Mouse (Mus musculus): ENCODE results near the gene Ppp1r12c.

Ppp1r12c gene

DNA sequence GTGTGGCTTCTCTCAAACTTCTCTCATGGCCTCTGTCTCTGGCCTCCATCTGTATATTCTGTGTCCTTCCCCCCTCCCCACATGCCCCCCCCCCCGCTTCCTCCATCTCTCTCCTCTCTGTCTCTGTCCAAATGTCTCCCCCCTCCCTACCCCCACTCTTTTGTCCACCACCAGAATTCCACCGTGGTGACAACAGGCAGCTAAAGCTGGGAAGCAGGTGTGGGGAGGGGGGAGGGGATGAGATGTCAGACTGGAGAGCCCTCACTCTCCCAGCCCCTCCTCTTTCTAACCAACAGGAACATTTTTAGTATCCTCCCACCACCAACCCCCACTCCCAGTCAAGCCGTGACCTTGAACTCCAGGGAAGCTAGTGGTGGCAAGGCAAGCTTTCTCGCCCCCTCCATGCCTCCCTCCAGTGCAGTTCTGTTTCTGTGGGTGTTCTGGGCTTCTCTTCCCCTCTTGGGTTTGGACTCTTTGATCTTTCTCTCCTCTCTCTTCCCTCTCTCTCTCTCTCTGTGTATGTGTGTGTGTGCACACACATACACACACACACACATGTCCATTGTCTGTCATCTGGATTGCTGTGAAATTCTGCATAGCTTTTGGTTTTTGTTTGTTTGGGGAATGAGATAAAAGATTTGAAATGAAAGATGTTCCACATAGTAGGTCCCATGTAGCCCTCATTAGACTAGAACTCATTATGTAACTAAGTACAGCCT, 15.0 kb upstream of the Ppp1r12c start, which contains the start of gene Tnnt1:
TSS of gene Tnnt1 (minus strand) at position 51 of the 719 bp plus-strand sequence.
- no peak for DNase-seq (ENCODE audit: low spot score in 2 of 2)

DNA sequence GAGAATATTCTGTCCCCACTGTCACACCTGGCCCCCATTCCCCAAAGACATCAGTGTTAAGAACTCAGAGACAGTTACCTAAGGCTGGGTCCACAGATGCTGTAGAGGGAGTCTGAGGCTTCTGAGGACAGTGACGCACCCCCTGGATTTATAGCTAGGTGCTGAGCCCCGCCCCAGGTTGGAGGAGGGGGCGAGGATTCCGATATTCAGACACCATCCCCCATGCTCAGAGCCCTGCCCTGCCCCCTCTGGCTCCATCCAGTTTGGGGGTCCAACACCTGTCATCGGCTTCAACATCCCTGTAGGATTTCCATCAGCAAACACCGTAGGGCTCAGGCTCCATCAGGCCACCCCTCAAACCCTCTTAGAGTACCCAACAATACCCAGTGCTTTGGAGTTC, 14.4 kb upstream of the Ppp1r12c start:
- no peak for DNase-seq (ENCODE audit: low spot score in 2 of 2)

DNA sequence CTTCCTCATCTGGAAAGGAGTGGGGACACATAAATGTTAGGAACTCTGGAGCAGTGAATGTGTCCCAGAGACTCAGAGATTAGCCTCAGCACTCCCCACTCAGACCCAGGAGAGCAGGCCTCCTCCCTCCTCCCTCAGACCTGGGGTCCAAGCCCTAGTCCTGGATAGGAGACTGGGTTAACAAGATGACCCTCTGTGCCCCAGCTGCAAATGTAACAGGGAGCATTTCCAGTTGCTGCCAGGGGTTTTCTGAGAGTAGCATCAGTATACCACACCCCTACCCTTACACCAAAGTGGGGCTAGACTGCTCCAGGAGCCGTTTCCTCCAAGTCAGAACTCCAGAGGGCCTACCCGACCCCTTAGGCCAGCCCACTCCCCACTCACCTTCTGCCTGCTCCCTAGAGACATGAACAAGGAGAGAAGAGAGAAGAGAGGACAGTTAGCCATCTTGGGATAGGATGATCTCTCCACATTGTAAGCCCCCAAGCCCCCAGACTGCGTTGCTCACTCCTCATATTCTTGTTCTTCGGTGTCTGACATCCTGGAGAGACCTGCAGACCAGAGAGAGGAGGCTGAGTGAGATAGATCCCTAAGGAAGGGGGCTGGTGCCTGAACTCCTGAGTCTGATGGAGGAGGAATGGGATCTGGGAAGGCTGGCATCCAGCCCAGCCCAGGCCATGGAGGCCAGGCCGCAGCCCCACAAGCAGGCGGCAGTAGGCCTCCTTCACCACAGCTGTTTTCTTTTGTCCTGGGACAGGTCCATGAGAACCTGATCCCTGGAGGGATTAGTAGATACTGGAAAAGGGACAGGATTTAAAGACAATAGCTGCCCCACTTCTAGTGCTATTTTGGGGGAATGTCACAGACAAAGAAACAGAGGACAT, 12.6 kb upstream of the Ppp1r12c start:
- no peak for DNase-seq (ENCODE audit: low spot score in 2 of 2)

DNA sequence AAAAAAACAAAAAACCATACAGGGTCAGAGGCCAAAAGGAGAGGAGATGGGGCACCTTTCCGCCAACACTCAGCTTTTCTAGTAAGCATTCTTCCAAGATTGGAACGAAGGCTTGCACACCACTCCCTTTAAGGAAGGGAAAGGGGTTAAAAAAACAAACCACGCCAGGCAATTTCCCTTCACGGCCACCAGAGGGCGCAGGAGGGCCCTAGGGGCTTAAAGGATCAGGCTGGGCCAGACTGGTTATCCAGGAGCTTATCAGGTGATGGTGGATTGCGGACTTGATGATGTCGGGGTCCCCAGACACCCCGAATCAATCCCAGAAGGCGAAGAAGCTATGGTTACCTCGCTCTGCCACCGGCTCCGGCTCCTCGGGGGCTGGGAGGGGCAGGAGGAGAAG, 11.8 kb upstream of the Ppp1r12c start:
- DNase-seq (ENCODE audit: low spot score in 2 of 2): peak in 1 of 2 experiments; percentile 42

DNA sequence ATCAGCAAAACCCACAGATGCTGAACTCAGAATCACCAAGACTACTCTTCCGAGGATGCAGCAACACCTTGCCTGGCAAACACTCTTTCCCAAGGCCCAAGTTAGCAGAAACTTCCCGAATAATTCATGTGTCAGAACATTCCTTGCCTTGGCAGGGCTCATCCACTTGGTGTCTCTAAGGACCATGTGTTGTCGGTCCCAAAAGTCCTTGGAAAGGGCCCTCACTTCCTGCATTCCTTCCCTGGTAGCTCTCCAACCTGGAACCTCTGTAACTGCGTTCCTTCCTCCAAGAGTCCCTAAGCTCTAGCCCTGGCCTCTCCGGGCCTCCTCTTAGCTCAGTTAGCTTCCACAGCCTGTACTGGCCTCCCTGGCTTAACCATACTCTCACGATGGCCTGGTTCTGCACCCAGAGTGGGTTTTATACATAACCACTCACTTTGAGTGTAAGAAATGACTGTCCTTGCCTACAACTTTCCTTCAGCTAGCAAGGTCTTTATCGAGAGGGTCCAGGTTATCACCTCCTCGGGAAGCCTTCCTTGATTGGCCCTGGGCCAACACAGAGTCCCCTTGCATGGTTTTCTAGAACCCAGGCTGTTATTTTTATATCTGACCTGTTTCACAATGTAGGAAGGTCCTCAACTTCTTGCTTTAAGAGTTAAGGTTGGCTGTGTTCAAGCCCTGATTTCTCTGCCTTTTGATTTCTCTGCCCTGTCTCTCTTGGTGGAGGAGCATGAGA, 10.2 kb upstream of the Ppp1r12c start:
- no peak for DNase-seq (ENCODE audit: low spot score in 2 of 2)

DNA sequence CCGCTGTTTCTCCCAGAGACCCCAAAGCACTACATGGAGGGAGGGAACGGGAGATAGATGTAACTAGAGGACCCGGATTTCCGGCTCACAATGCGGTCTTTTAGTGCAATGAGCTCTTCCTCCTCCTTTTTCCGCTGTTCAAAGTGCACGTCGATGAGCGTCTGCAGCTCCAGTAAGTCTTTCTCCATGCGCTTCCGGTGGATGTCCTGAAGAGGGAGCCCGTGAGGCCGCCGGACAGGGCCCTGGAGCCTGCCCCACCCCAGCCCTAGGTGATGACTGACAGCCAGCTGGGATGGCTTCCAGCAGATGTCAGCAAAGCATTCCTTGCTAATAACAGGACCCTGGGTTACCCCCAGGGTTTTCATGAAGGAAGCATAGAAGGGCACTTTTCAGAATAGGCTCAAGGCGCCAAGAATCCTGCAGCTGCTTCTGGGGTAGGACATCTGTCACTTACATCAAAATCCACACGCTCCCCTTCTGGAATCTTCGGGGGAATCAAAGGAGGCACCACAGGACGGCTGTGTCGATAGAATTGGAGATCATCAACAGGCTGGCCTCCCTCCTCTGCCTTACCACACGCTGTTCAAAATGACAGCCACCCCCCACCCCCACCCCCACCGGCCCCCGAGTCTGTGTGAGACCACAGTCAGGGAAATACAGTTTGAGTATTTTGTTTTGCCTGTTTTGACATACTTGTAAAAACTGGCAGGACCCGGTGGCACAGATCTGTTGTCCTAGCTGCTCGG, 8.6 kb upstream of the Ppp1r12c start:
- peak; percentile 55 to 60 for DNase-seq (ENCODE audit: low spot score in 2 of 2)

DNA sequence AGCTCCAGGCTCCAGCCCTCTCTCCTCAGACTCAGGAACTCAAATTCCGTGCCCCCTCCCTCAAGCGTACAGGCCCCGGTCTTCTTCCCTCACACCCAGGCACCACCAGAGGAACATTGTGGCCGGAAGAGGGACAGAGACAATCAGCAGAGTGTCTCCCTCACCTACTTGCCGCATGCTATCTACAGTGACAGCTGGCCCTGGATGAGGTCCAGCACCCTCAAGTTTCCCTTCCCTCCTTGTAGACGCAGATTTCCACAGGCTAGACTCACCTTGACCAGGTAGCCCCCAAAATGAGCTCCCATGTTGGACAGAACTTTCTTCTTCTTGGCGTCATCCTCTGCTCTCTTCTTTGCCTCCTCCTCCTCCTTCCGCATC, 7.2 kb upstream of the Ppp1r12c start:
- no peak for DNase-seq (ENCODE audit: low spot score in 2 of 2)

DNA sequence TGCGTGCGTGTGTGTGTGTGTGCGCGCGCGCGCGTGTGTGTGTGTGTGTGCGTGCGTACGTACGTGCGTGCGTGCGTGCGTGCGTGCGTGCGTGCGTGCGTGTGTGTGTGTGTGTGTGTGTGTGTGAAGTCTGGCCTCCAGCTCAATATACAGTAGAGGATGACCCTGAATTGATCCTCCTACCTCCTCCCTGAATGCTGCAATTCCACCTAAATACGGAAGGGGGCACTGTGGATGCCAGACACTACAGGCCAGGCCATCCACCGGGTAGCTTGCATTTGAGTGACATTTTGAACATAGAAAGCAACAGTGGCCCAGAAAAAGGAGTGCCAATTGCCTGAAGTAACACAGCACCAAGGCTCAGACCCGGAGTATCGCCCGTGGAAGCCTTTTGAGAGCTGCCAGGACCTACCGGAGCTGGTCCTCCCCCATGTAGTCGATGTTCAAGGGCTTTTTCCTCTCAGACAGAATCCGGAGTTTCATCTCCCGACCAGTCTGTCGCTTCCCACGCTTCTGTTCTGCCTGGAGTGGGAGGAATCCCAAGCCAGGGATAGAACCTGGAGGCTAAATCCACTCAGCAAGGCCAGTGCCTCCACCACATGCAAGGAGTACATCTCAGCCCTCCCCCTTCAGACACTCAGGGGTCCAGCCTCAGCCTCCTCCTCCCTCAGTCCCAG, 6.7 kb upstream of the Ppp1r12c start:
- no peak for DNase-seq (ENCODE audit: low spot score in 2 of 2)

DNA sequence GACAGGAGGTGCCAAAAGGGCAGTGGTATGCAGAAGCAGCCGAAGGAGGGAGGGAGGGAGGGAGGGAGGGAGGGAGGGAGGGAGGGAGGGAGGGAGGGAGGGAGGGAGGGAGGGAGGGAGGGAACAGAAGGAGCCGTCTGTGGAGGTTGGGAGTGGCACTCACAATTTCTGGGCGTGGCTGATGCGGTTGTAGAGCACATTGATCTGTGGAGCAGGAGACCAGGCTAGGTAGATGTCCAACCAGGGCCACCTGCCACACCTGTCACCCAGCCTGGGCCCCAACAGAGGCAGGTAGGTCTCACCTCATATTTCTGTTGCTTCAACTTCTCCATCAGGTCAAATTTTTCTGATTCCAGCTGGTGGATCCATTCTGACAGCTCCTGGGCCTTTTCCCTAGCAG, 5.7 kb upstream of the Ppp1r12c start:
- DNase-seq (ENCODE audit: low spot score in 2 of 2): no peak

DNA sequence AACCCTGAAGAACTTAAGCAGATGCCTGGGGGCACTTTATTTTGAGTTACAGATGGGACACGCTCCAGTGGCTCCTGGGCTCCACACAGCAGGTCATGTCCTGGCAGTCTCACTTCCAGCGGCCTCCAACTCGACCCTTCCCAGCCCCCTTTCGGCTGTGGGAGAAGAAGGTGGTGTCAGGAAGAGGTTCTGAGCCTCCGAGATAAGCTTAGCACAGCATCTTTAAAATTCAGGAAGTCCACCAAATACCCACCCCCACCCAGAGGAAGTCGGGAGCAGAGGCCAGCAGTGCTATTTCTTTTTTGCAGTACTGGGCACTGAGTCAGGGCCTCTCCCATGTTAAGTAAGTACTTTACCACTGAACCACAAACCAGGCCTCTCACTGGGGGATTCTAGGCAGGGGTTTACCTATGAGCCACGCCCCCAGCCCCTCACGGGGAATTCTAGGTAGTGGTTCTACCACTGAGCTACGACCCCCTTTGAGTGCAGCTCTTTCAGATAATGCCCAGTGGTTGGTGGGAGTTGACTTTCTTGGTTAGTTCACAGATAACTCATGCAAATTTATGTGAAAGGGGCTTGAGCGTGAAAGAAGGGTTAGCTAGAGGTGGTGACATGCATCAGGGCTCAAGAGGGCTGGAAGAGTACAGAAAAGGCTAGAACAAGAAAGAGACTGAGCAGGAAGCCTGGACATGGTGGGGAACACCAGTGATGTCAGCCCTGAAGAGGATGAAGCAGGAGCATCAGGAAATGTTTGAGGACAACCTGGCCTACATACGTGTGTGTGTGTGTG, 3.4 kb upstream of the Ppp1r12c start:
- no peak for DNase-seq (ENCODE audit: low spot score in 2 of 2)

DNA sequence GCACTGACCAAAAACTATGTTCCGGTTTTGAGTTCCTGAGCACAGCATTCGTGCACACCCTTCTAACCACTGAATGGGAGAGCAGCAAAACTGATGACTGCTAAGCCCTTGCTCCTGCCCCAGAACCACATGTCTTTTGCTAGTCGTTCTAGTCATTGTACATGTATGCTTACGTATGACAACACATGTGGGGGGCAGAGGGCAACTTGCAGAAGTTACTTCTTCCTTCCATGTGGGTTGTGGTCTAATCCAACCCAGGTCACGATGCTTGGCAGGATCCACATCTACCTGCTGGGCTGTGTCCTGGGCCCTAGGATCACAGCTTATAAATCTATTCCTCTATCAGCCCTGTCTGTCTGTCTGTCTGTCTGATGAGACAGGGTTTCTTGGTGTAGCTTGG, 2.4 kb upstream of the Ppp1r12c start:
- DNase-seq (ENCODE audit: low spot score in 2 of 2): no peak

DNA sequence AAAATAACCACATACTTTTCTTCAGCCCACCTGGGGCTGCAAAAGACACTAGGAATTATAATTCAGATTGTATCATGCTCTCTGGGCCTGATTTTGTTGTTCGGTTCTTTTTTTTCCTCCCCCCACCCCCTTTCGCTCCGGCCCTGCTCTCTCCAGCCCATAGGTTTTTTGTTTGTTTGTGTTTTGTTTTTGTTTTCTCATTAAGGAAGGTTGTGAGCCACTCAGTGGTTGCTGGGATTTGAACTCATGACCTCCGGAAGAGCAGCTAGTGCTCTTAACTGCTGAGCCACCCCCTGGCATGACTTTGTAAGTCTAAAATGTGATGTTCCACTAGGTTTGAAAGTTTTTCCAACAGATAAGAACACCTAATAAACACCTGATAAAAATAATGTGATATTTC, 1.6 kb upstream of the Ppp1r12c start:
- no peak for DNase-seq (ENCODE audit: low spot score in 2 of 2)

DNA sequence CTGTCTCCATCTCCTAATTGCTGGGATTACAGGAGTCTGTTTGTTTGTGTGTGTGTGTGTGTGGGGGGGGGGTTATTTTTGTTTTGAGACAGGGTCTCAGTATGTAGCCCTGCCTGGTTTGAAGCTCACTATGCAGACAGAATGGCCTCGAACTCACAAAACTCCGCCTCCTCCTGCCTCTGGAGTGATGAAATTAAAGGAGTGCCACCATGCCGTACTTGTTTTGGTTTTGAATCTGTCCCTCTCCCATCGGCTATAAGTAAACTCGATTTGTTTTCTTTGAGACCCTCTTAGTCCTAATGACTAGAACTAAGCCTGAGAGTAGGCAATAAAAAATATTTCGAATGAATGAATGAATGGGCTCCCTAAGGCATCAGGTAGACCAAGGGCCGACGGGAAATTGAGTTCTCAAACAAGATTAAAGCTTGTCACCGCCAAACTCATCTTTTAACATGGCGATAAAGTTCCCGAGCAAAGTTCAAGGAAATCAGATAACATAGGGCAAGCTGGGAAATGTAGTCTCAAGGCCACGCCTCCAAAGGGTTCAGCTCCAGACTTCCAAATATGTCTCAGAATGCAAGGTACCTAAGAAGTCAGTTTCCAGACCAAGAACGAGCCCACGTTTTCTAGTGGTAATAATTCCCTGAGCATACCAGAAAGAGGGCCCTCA, 1.1 kb upstream of the Ppp1r12c start:
- DNase-seq (ENCODE audit: low spot score in 2 of 2): no peak

DNA sequence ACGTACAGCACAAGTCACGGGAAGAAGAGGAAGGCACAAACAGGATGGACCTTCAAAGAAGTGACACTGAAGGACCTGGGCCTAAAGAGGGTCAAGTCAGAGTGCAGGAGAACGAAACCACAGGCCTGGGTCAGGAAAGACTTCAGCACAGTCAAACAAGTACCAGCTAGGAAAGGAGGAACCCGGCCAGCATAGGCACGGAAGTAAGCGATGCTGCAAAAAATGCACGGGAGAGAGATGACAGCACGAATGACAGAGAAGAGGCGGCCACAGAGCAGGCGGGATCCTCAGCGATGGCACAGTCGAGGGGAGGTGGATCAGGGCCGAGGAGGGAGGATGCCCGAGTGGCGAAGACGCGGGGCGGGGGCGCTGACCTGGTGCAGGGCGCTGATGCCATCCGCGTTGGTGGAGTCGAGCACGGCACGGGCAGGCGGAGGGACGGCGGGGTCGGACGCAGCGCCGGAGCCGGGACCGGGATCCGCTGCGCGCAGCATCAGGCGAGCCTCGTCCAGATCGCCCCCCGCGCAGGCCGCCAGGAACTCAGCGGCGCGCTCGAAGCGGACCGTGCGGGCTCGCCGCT, 498 bp downstream of the Ppp1r12c start:
- DNase-seq (ENCODE audit: low spot score in 2 of 2): peak; percentile 36 to 42

DNA sequence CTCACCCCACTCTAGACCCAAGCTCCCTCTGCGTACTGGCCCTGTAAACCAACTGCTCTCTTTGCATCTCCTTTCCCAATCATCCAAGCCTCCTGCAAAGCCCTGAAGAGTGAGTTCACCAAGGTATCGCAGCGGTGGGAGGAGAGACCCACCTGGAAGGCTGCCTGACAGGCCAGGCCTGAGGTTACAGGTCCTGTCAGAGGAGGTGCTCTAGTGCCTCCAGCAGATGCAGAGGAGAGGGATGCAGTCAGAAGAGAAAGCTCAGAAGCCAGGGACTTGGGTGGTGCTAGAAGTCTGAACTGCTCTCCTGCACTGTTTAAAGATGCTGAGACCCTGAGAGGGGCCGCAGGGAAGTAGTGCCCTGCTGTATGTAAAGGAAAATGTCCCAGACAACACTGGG, 2.4 kb downstream of the Ppp1r12c start:
- DNase-seq (ENCODE audit: low spot score in 2 of 2): no peak

DNA sequence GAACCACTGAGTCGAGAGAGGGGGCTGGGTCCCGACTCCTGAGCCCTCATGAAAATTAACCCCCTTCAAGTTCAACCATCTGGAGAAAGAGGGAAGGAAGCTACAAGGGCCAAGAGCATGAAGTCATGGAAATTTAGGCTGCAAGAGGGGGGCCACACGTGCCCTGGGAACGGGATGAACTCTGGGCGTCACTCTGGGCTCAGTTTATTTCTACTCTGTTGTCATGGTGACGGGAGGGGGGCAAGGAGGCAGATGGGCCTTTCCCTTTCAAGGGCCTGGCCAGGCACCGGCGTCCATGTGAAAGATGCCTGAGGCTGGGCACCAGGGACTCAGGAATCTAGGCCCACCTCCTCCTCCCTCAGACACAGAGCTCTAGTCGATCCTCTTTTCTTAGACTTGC, 3.2 kb downstream of the Ppp1r12c start:
- DNase-seq (ENCODE audit: low spot score in 2 of 2): no peak

DNA sequence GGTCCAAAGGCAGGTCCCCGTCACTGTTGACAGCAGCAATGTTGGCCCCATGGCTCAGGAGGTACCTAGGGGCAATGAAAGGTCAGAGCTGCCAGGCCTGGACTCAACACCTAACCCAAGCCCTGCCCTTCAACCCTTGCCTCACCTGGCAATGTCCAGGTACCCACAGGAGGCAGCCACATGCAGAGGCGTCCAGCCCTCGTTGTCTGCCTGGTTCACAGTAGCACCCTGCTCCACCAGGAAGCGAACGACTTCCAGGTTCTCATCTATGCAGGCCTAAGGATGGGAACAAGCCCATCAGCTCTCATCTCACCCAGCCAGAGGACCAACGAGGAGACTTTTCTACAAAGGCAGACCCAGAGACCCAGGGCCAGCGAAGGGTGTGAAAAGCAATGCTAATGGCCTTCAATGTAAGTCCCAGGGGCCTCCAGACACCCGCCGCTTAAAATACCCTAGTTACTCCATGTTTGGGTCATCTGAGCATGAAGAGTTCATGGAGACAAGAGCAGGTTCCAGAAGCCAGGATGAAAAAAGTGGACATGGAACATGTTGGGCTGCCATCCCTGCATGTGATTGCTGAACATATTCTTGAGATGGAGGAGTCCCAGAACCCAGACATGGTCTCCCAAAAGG, 4.1 kb downstream of the Ppp1r12c start:
- no peak for DNase-seq (ENCODE audit: low spot score in 2 of 2)

DNA sequence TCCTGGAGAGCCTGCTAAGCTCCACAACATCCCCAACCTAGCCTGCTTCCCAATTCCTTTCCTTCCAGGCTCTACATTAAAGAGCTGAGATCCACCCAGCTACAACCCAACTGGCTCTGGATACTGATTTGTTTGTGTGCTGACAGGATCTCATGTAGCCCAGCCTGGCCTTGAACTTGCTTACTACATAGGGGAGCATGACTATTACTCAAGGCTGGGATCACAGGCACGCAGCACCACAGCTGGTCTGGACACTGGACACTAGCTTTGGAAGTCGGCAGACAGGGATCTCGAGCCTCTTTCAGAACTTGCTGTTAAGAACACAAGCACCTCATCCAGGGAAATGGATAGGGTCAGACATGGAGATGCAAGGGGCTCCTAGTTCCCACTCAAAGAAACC, 5.0 kb downstream of the Ppp1r12c start:
- no peak for DNase-seq (ENCODE audit: low spot score in 2 of 2)

DNA sequence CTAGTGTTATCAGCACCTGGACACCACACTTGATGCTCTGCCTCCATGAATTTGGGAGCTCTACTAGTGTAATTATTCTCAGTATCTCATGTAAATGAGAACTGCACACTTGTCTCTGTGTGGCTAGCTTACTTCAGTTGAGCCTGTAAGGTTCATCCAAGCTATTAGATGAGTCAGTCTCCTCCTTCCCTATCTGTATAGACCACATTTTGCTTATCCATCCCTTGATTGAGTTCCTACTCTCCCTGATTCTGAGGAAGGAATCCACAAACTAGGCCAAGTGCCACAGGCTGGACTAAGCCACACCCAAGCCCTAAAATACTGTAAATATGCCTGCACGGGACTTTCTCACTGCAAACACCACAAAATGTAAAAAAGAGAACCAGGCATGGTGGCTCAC, 7.5 kb downstream of the Ppp1r12c start:
- DNase-seq (ENCODE audit: low spot score in 2 of 2): no peak

All from natural killer cell, adult 2 months (primary cell).